Mouse (Mus musculus): ENCODE measurements at regions not wholly inside any gene's neighbourhood (a gene's known extent, or its start where the extent isn't known, plus 50 kb on each side); places are given as distances from the start of the nearest gene placed in this dataset.

- DNase-seq (ENCODE audit: low spot score), result no peak
Observed at GRCm38 (mm10) chr9:61091036-61091435, 281.1 kb upstream of the Tle3 start.

GRCm38 (mm10) chr9:61092834-61093479 is 279.2 kb upstream of the Tle3 start:
- DNase-seq (ENCODE audit: low spot score), result no peak

- DNase-seq (ENCODE audit: low spot score), result no peak
Observed at GRCm38 (mm10) chr9:61095069-61095775, 276.9 kb upstream of the Tle3 start.

- no peak for DNase-seq (ENCODE audit: low spot score)
Observed at GRCm38 (mm10) chr9:61101741-61102450, 270.3 kb upstream of the Tle3 start.

GRCm38 (mm10) chr9:61102451-61103358 is 269.5 kb upstream of the Tle3 start:
- DNase-seq (ENCODE audit: low spot score), result no peak

GRCm38 (mm10) chr9:61105550-61106280 is 266.5 kb upstream of the Tle3 start:
- DNase-seq (ENCODE audit: low spot score), result no peak

GRCm38 (mm10) chr9:61109519-61110285 is 262.5 kb upstream of the Tle3 start:
- no peak for DNase-seq (ENCODE audit: low spot score)

GRCm38 (mm10) chr9:61111206-61111605 is 261.0 kb upstream of the Tle3 start:
- DNase-seq (ENCODE audit: low spot score), result no peak

GRCm38 (mm10) chr9:61111733-61112415 is 260.3 kb upstream of the Tle3 start:
- DNase-seq (ENCODE audit: low spot score), result no peak

- DNase-seq (ENCODE audit: low spot score), result no peak
Observed at GRCm38 (mm10) chr9:61119252-61119651, 252.9 kb upstream of the Tle3 start.

- DNase-seq (ENCODE audit: low spot score), result no peak
Observed at GRCm38 (mm10) chr9:61120531-61120930, 251.6 kb upstream of the Tle3 start.

- DNase-seq (ENCODE audit: low spot score), result no peak
Observed at GRCm38 (mm10) chr9:61120931-61121391, 251.2 kb upstream of the Tle3 start.

GRCm38 (mm10) chr9:61123431-61123830 is 248.7 kb upstream of the Tle3 start:
- no peak for DNase-seq (ENCODE audit: low spot score)

GRCm38 (mm10) chr9:61125769-61126168 is 246.4 kb upstream of the Tle3 start:
- DNase-seq (ENCODE audit: low spot score), result no peak

GRCm38 (mm10) chr9:61128077-61128476 is 244.1 kb upstream of the Tle3 start:
- DNase-seq (ENCODE audit: low spot score), result no peak

GRCm38 (mm10) chr9:61129186-61129585 is 243.0 kb upstream of the Tle3 start:
- no peak for DNase-seq (ENCODE audit: low spot score)

- no peak for DNase-seq (ENCODE audit: low spot score)
Observed at GRCm38 (mm10) chr9:61130877-61131276, 241.3 kb upstream of the Tle3 start.

GRCm38 (mm10) chr9:61135263-61135882 is 236.8 kb upstream of the Tle3 start:
- DNase-seq (ENCODE audit: low spot score), result no peak

- no peak for DNase-seq (ENCODE audit: low spot score)
Observed at GRCm38 (mm10) chr9:61135917-61136316, 236.2 kb upstream of the Tle3 start.

Measured in ovary, postnatal 10 days (tissue).